Comparison of ENCODE assay signal across 9 mouse cellular contexts in the genomic region with DNA sequence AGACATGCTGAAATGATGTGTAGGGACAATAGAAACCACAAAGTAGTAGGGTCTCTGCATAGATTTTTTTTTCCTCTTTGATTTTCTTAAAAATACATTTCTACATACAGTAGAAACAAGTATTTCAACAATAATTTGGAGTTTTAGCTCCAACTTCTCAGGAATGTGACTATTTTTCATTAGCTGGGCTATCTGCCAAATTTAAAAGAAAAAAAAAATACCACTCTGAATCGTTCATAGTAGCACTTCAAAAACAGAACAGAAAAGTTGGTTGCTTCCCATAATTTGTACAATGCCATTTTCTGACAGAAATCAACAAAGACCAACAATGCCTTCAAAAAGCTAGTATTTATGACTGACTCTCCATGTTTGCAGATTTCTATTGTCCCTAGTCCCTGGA. TPM values are rescaled to one million over a fixed set of nuclear protein-coding genes. Genes with fewer than 3 reads are reported as not detected.
DNase-seq lines count a peak whose midpoint lies in the region; ATAC-seq and TF ChIP-seq lines count a peak whose summit lies in the region.
"Had no signal": no experiment of that assay in that cellular context is flagged by ENCODE, and none has a peak within 500 bp of the region (broad histone marks: within the 10 kb centered on the region; RNA-seq: fewer than 3 reads in every experiment).

No protein-coding gene starts in this region.

- peak overlapping the region; percentile 10 for H3K9ac ChIP-seq in lung, embryonic 14.5 days
- no peak overlapping the region for H3K9ac ChIP-seq in limb, embryonic 11.5 days (ENCODE audit: low read length)
- peak overlapping the region; percentile 53 for H3K9ac ChIP-seq in neural tube, embryonic 15.5 days (replicated peaks)

- H3K36me3 ChIP-seq in lung, embryonic 14.5 days (ENCODE audit: insufficient read depth) = peaks cover 48% of the 10 kb centered on the region
- peaks cover 69% of the 10 kb centered on the region for H3K36me3 ChIP-seq in forebrain, embryonic 10.5 days (replicated peaks)
- H3K36me3 ChIP-seq in limb, embryonic 11.5 days (ENCODE audit: control insufficient read depth, insufficient read depth, low read length) = peaks cover 13% of the 10 kb centered on the region; the same call in 1 of the 2 replicates
- H3K36me3 ChIP-seq in neural tube, embryonic 15.5 days = peaks cover 2% of the 10 kb centered on the region; the same call in 1 of the 2 replicates

- H3K4me1 ChIP-seq in lung, embryonic 14.5 days (ENCODE audit: insufficient read depth) = peaks cover 29% of the 10 kb centered on the region
- H3K4me1 ChIP-seq in forebrain, embryonic 10.5 days = peaks cover 58% of the 10 kb centered on the region
- H3K4me1 ChIP-seq in limb, embryonic 11.5 days (ENCODE audit: control insufficient read depth, insufficient read depth, low read length) = peaks cover 25% of the 10 kb centered on the region
- H3K4me1 ChIP-seq in neural tube, embryonic 15.5 days = peaks cover 64% of the 10 kb centered on the region

- peak overlapping the region; percentile 82 for H3K27ac ChIP-seq in lung, embryonic 14.5 days (ENCODE audit: low read depth)
- H3K27ac ChIP-seq in forebrain, embryonic 10.5 days = no peak overlapping the region
- no peak overlapping the region for H3K27ac ChIP-seq in limb, embryonic 11.5 days (replicated peaks; ENCODE audit: low read depth, low read length)
- peak overlapping the region; percentile 65; the same call in 1 of the 2 replicates for H3K27ac ChIP-seq in neural tube, embryonic 15.5 days (replicated peaks)

- no peaks in the 10 kb centered on the region for H3K9me3 ChIP-seq in lung, embryonic 14.5 days (ENCODE audit: low read depth, low read length)
- H3K9me3 ChIP-seq in forebrain, embryonic 10.5 days = no peaks in the 10 kb centered on the region
- no peaks in the 10 kb centered on the region for H3K9me3 ChIP-seq in limb, embryonic 11.5 days (ENCODE audit: control insufficient read depth, low read length)
- no peaks in the 10 kb centered on the region for H3K9me3 ChIP-seq in neural tube, embryonic 15.5 days (replicated peaks)

- no peak for TF ChIP-seq CTCF in lung, embryonic 14.5 days (IDR thresholded peaks at IDR 0.05; ENCODE audit: low read depth)

- peak overlapping the region; percentile 91 for H3K4me2 ChIP-seq in lung, embryonic 14.5 days
- H3K4me2 ChIP-seq in limb, embryonic 11.5 days (ENCODE audit: low read depth, severe bottlenecking) = peak overlapping the region; percentile 55; the same call in 1 of the 2 replicates
- H3K4me2 ChIP-seq in neural tube, embryonic 15.5 days = peak overlapping the region; percentile 79

- no peak for ATAC-seq in lung, embryonic 14.5 days (ENCODE audit: insufficient read depth)
- ATAC-seq in limb, embryonic 11.5 days (ENCODE audit: insufficient number of reproducible peaks, low FRiP score, low TSS enrichment, low read depth) = no peak
- no peak for ATAC-seq in neural tube, embryonic 15.5 days (ENCODE audit: low FRiP score)

- H3K4me3 ChIP-seq in lung, embryonic 14.5 days (ENCODE audit: low read depth, low read length) = peak overlapping the region; percentile 95
- H3K4me3 ChIP-seq in forebrain, embryonic 10.5 days = peak overlapping the region; percentile 97
- H3K4me3 ChIP-seq in limb, embryonic 11.5 days (ENCODE audit: low read depth, low read length) = peak overlapping the region; percentile 17; the same call in 1 of the 2 replicates
- peak overlapping the region; percentile 38 for H3K4me3 ChIP-seq in neural tube, embryonic 15.5 days (replicated peaks)

- DNase-seq in lung, embryonic 14.5 days = peak; percentile 88
- no peak for DNase-seq in lung, postnatal 25 days (ENCODE audit: low spot score)
- no peak for DNase-seq in forebrain, embryonic 10.5 days (ENCODE audit: extremely low spot score, low spot score)
- DNase-seq in limb, embryonic 11.5 days (ENCODE audit: low spot score) = no peak
- DNase-seq in urinary bladder, adult 18-20 months (ENCODE audit: low spot score in 2 of 2) = no peak
- no peak for DNase-seq in layer of hippocampus, adult 9-10 months (ENCODE audit: low spot score)
- DNase-seq in thymus, postnatal 36 days = no peak
- DNase-seq: thymus, postnatal 4 days had no signal

- 0% methylated on average over 1 of the region's 1 CpGs for WGBS in lung, embryonic 14.5 days
- WGBS in forebrain, embryonic 10.5 days = 90% methylated on average over 1 of the region's 1 CpGs
- 73% methylated on average over 1 of the region's 1 CpGs for WGBS in limb, embryonic 11.5 days
- 7% methylated on average over 1 of the region's 1 CpGs for WGBS in neural tube, embryonic 15.5 days

- no peaks in the 10 kb centered on the region for H3K27me3 ChIP-seq in lung, embryonic 14.5 days (ENCODE audit: insufficient read depth, low read length)
- no peaks in the 10 kb centered on the region for H3K27me3 ChIP-seq in forebrain, embryonic 10.5 days (ENCODE audit: poor library complexity, severe bottlenecking)
- H3K27me3 ChIP-seq in limb, embryonic 11.5 days (ENCODE audit: control insufficient read depth, insufficient read depth, low read length) = no peaks in the 10 kb centered on the region
- H3K27me3 ChIP-seq in neural tube, embryonic 15.5 days (replicated peaks) = no peaks in the 10 kb centered on the region

RNA-seq across cellular contexts. Expression of gene Purb, which starts 4.2 kb away (rescaled TPM):
- 25.9 and 27.9 TPM in 2 replicates for polyA plus RNA-seq in lung, embryonic 14.5 days (2014; fragmentation: Nextera tagmentation; extraction: Ambion mirVana)
- polyA plus RNA-seq in forebrain, embryonic 10.5 days (2016; fragmentation: Nextera tagmentation; extraction: Ambion mirVana) = 16.9 and 18.7 TPM in 2 replicates
- polyA plus RNA-seq in limb, embryonic 11.5 days (2014; fragmentation: Nextera tagmentation; extraction: Ambion mirVana) = 15.3 and 16.4 TPM in 2 replicates
- polyA plus RNA-seq in neural tube, embryonic 15.5 days (2015; fragmentation: Nextera tagmentation; extraction: Ambion mirVana) = 11.4 and 14.7 TPM in 2 replicates

RNA-seq across cellular contexts. Expression of gene H2afv, which starts 27.2 kb away (rescaled TPM):
- 562 and 581 TPM in 2 replicates for polyA plus RNA-seq in lung, embryonic 14.5 days (2014; fragmentation: Nextera tagmentation; extraction: Ambion mirVana)
- 844 and 848 TPM in 2 replicates for polyA plus RNA-seq in forebrain, embryonic 10.5 days (2016; fragmentation: Nextera tagmentation; extraction: Ambion mirVana)
- 866 and 905 TPM in 2 replicates for polyA plus RNA-seq in limb, embryonic 11.5 days (2014; fragmentation: Nextera tagmentation; extraction: Ambion mirVana)
- polyA plus RNA-seq in neural tube, embryonic 15.5 days (2015; fragmentation: Nextera tagmentation; extraction: Ambion mirVana) = 183 and 240 TPM in 2 replicates

RNA-seq across cellular contexts. Expression of gene Myo1g, which starts 49.3 kb away (rescaled TPM):
- 1.2 and 2.1 TPM in 2 replicates for polyA plus RNA-seq in lung, embryonic 14.5 days (2014; fragmentation: Nextera tagmentation; extraction: Ambion mirVana)
- polyA plus RNA-seq in forebrain, embryonic 10.5 days (2016; fragmentation: Nextera tagmentation; extraction: Ambion mirVana) = 0.97 and 1.0 TPM in 2 replicates
- 0.64 and 0.74 TPM in 2 replicates for polyA plus RNA-seq in limb, embryonic 11.5 days (2014; fragmentation: Nextera tagmentation; extraction: Ambion mirVana)
- 0.37 and 6.2 TPM in 2 replicates for polyA plus RNA-seq in neural tube, embryonic 15.5 days (2015; fragmentation: Nextera tagmentation; extraction: Ambion mirVana)

RNA-seq across cellular contexts. Expression of gene Ppia, which starts 56.2 kb away (rescaled TPM):
- polyA plus RNA-seq in lung, embryonic 14.5 days (2014; fragmentation: Nextera tagmentation; extraction: Ambion mirVana) = 6,177 and 6,257 TPM in 2 replicates
- 6,009 and 6,074 TPM in 2 replicates for polyA plus RNA-seq in forebrain, embryonic 10.5 days (2016; fragmentation: Nextera tagmentation; extraction: Ambion mirVana)
- 5,871 and 5,955 TPM in 2 replicates for polyA plus RNA-seq in limb, embryonic 11.5 days (2014; fragmentation: Nextera tagmentation; extraction: Ambion mirVana)
- 4,598 and 4,773 TPM in 2 replicates for polyA plus RNA-seq in neural tube, embryonic 15.5 days (2015; fragmentation: Nextera tagmentation; extraction: Ambion mirVana)

Comparison
In these comparisons a context has a peak if more than half of its experiments do, and no peak if none do; other contexts are left out.
1. H3K27ac ChIP-seq: peak in lung, embryonic 14.5 days (single experiment) and neural tube, embryonic 15.5 days (single experiment); none in forebrain, embryonic 10.5 days (single experiment) and limb, embryonic 11.5 days (single experiment).
2. H3K4me3 ChIP-seq: peak in every context shown above with its lines; median percentile 97 in forebrain, embryonic 10.5 days; 95 in lung, embryonic 14.5 days; 38 in neural tube, embryonic 15.5 days; 17 in limb, embryonic 11.5 days.
3. Peak in every context shown above with its lines, with median percentiles within 50 percentile points of each other: H3K4me2 ChIP-seq.